10 mouse cellular contexts compared by ENCODE assay signal in the genomic region with DNA sequence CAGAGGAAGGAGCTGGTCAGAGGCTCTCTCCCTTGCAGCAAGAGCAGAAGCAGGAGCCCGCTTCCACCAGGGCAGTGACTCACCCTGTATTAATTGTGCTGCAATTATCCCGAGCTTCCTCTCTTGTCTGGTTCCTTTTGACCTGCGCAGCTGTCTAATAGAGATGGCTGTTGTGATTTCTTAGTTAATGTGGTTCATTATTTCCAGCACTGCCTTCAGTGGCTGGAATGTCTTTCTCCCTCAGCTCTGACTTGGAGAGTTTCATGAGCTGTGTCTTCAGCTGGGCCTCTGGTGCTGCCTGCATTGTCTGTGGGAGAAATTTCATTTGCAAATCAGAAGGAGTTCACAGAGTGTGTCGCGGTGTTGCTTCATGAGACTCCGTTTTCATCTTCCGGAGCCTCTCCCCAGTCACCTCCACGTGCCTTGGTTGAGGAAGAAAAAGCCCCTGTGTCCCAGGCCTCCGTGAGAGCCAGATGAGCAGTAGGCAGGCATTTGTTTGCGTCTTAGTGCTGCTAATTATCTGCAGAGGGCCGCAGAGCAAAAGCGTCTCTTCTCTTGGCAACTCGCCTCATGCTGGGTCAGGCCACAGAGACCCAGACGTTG.
DNase-seq lines count a peak whose midpoint lies in the region; ATAC-seq lines count a peak whose summit lies in the region.
"Had no signal": no experiment of that assay in that cellular context is flagged by ENCODE, and none has a peak within 500 bp of the region (broad histone marks: within the 10 kb centered on the region; RNA-seq: fewer than 3 reads in every experiment).

No protein-coding gene starts in this region.

- peak overlapping the region; percentile 29 for H3K4me2 ChIP-seq in forebrain, embryonic 12.5 days
- H3K4me2 ChIP-seq: heart, embryonic 13.5 days had no signal

- DNase-seq in cerebellum, postnatal 10 days: peak; percentile 29 to 36
- no peak for DNase-seq in cerebellum, adult 11-12 months
- DNase-seq in 416B (ENCODE audit: low read depth): peak; percentile 61
- peak; percentile 7 for DNase-seq in lung, postnatal 36 days
- no peak for DNase-seq in thymus, postnatal 36 days
- no peak for DNase-seq in right cerebral cortex, postnatal 14 days
- DNase-seq in right cerebral cortex, adult 2 months (ENCODE audit: low spot score in 2 of 2): no peak

- WGBS in forebrain, embryonic 12.5 days: 7% methylated on average over 14 of the region's 14 CpGs

- ATAC-seq in forebrain, embryonic 12.5 days (ENCODE audit: low FRiP score): peak; percentile 49; the same call in 1 of the 2 replicates

- peak overlapping the region; percentile 43 for H3K27ac ChIP-seq in forebrain, embryonic 12.5 days
- H3K27ac ChIP-seq: heart, embryonic 13.5 days; macrophage had no signal

- H3K27me3 ChIP-seq in forebrain, embryonic 12.5 days: peaks cover 26% of the 10 kb centered on the region

- H3K36me3 ChIP-seq in forebrain, embryonic 12.5 days (replicated peaks): no peaks in the 10 kb centered on the region
- H3K36me3 ChIP-seq: heart, embryonic 13.5 days had no signal

- H3K4me1 ChIP-seq in forebrain, embryonic 12.5 days: peaks cover 19% of the 10 kb centered on the region

- no peaks in the 10 kb centered on the region for H3K9me3 ChIP-seq in forebrain, embryonic 12.5 days
- H3K9me3 ChIP-seq: heart, embryonic 13.5 days had no signal

- no peak overlapping the region for H3K4me3 ChIP-seq in forebrain, embryonic 12.5 days (replicated peaks)
- H3K4me3 ChIP-seq: heart, embryonic 13.5 days had no signal

- no peak overlapping the region for H3K9ac ChIP-seq in forebrain, embryonic 12.5 days
- H3K9ac ChIP-seq: heart, embryonic 13.5 days had no signal

Comparison
In these comparisons a context has a peak if more than half of its experiments do, and no peak if none do; other contexts are left out.
1. DNase-seq: peak in cerebellum, postnatal 10 days (2 of 2), 416B (single experiment) and lung, postnatal 36 days (single experiment); none in cerebellum, adult 11-12 months (single experiment), thymus, postnatal 36 days (0 of 2), right cerebral cortex, postnatal 14 days (single experiment) and right cerebral cortex, adult 2 months (0 of 2).